Mouse (Mus musculus) fat pad, adult 2 months (tissue): ENCODE data around the gene Mt3.
A peak's percentile ranks its signal among the peaks of the same experiment; 100 is the strongest.

Experiments used
- DNase-seq: peaks from one replicate; pipeline ENCODE4 v3.0.0-alpha.2; 2011; ENCODE audit warnings: low read depth, low spot score; ENCODE audit errors: extremely low read depth

Mt3 gene

GRCm38 (mm10) chr8:94184357-94184843 lies 32.0 kb downstream of the Mt3 start:
- no peak for DNase-seq

- DNase-seq, result no peak
Observed at GRCm38 (mm10) chr8:94185791-94186190, 33.4 kb downstream of the Mt3 start.

GRCm38 (mm10) chr8:94186542-94186941 lies 34.1 kb downstream of the Mt3 start:
- no peak for DNase-seq

GRCm38 (mm10) chr8:94187290-94188002 lies 35.0 kb downstream of the Mt3 start:
- no peak for DNase-seq

- no peak for DNase-seq
Observed at GRCm38 (mm10) chr8:94189275-94190031, 37.0 kb downstream of the Mt3 start.

GRCm38 (mm10) chr8:94191101-94191691 lies 38.8 kb downstream of the Mt3 start:
- DNase-seq, result no peak

- no peak for DNase-seq
Observed at GRCm38 (mm10) chr8:94192926-94193325, 40.5 kb downstream of the Mt3 start.

- DNase-seq, result peak; percentile 87
Observed at GRCm38 (mm10) chr8:94194591-94195223, 42.3 kb downstream of the Mt3 start.

- DNase-seq, result no peak
Observed at GRCm38 (mm10) chr8:94199202-94199869, 46.9 kb downstream of the Mt3 start.
